Mouse (Mus musculus): ENCODE results near the gene Megf9. TPM values are rescaled to one million over a fixed set of nuclear protein-coding genes. Genes with fewer than 3 reads are reported as not detected.

The Megf9 gene
- polyA plus RNA-seq, 1 experiment from 2014 or later = 5.9 TPM

DNA sequence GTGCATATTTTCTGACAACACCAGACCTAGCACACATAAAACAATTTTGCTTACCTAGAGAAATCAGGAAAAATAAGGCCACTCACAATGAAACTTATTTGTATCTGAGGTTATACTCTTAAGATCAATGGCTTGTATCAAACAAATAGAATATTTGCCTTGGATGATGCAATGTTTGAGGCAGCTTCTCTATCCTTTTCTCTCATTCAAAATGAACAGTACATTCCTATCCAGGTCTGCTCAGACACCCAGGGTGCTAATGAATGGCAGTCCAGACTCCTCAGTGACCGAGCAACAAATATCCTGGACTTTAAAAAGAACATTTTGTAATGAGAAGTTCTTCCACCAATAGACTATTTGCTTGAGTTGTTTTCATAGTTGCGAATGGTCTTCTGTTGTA is 24.8 kb downstream of the Megf9 start:
- no peaks in the 10 kb centered on the region for H3K27me3 ChIP-seq (ENCODE audit: control insufficient read depth, insufficient read depth, low read length)
- ATAC-seq (replicated peaks; ENCODE audit: insufficient number of reproducible peaks, low FRiP score, low TSS enrichment) = no peak
- H3K27ac ChIP-seq (ENCODE audit: low read depth, low read length) = no peak overlapping the region
- H3K9me3 ChIP-seq (replicated peaks; ENCODE audit: control insufficient read depth, low read length) = no peaks in the 10 kb centered on the region
- WGBS (ENCODE audit: insufficient replicate concordance) = 85% methylated on average over 2 of the region's 2 CpGs
- no peak overlapping the region for H3K4me3 ChIP-seq (ENCODE audit: low read depth, low read length)
- H3K4me1 ChIP-seq (ENCODE audit: control insufficient read depth, insufficient read depth, low read length) = no peaks in the 10 kb centered on the region
- no peaks in the 10 kb centered on the region for H3K36me3 ChIP-seq (ENCODE audit: control insufficient read depth, insufficient read depth, low read length)
- no peak overlapping the region for H3K4me2 ChIP-seq
- H3K9ac ChIP-seq (ENCODE audit: low read depth, low read length) = no peak overlapping the region

GRCm38 (mm10) chr4:70509565-70509964 is 25.2 kb downstream of the Megf9 start:
- 46% methylated on average over 2 of the region's 2 CpGs for WGBS (ENCODE audit: insufficient replicate concordance)

GRCm38 (mm10) chr4:70508207-70508606 is 26.6 kb downstream of the Megf9 start:
- no peak for ATAC-seq (replicated peaks; ENCODE audit: insufficient number of reproducible peaks, low FRiP score, low TSS enrichment)
- H3K27me3 ChIP-seq (ENCODE audit: control insufficient read depth, insufficient read depth, low read length) = no peaks in the 10 kb centered on the region
- no peak overlapping the region for H3K4me3 ChIP-seq (ENCODE audit: low read depth, low read length)
- no peak overlapping the region for H3K27ac ChIP-seq (ENCODE audit: low read depth, low read length)
- H3K36me3 ChIP-seq (ENCODE audit: control insufficient read depth, insufficient read depth, low read length) = no peaks in the 10 kb centered on the region
- whole genome bisulfite sequencing (ENCODE audit: insufficient replicate concordance) = 91% methylated on average over 1 of the region's 1 CpGs
- no peaks in the 10 kb centered on the region for H3K4me1 ChIP-seq (ENCODE audit: control insufficient read depth, insufficient read depth, low read length)
- no peak overlapping the region for H3K4me2 ChIP-seq
- H3K9me3 ChIP-seq (replicated peaks; ENCODE audit: control insufficient read depth, low read length) = no peaks in the 10 kb centered on the region
- H3K9ac ChIP-seq (ENCODE audit: low read depth, low read length) = no peak overlapping the region

More at GRCm38 (mm10) chr4:70509565-70509964, 25.2 kb downstream of the Megf9 start:
- Histone ChIP-seq H3K36me3 (ENCODE audit: control insufficient read depth, insufficient read depth, low read length) (no peaks in the 10 kb centered on the region), H3K27ac (ENCODE audit: low read depth, low read length) (no peak overlapping the region), H3K9ac (ENCODE audit: low read depth, low read length) (no peak overlapping the region), H3K4me1 (ENCODE audit: control insufficient read depth, insufficient read depth, low read length) (no peaks in the 10 kb centered on the region), H3K9me3 (replicated peaks; ENCODE audit: control insufficient read depth, low read length) (no peaks in the 10 kb centered on the region), H3K4me3 (ENCODE audit: low read depth, low read length) (no peak overlapping the region), H3K27me3 (ENCODE audit: control insufficient read depth, insufficient read depth, low read length) (no peaks in the 10 kb centered on the region), H3K4me2 (no peak overlapping the region)
- ATAC-seq (replicated peaks; ENCODE audit: insufficient number of reproducible peaks, low FRiP score, low TSS enrichment) = no peak

GRCm38 (mm10) chr4:70505951-70506350 is 28.8 kb downstream of the Megf9 start:
- ATAC-seq (replicated peaks; ENCODE audit: insufficient number of reproducible peaks, low FRiP score, low TSS enrichment) = no peak
- Histone ChIP-seq H3K4me2 (no peak overlapping the region), H3K9me3 (replicated peaks; ENCODE audit: control insufficient read depth, low read length) (no peaks in the 10 kb centered on the region), H3K27me3 (ENCODE audit: control insufficient read depth, insufficient read depth, low read length) (no peaks in the 10 kb centered on the region), H3K9ac (ENCODE audit: low read depth, low read length) (no peak overlapping the region), H3K27ac (ENCODE audit: low read depth, low read length) (no peak overlapping the region), H3K4me1 (ENCODE audit: control insufficient read depth, insufficient read depth, low read length) (no peaks in the 10 kb centered on the region), H3K4me3 (ENCODE audit: low read depth, low read length) (no peak overlapping the region), H3K36me3 (ENCODE audit: control insufficient read depth, insufficient read depth, low read length) (no peaks in the 10 kb centered on the region)
- 62% methylated on average over 3 of the region's 3 CpGs for WGBS (ENCODE audit: insufficient replicate concordance)

- Histone ChIP-seq H3K4me3 (ENCODE audit: low read depth, low read length) (no peak overlapping the region), H3K9ac (ENCODE audit: low read depth, low read length) (no peak overlapping the region), H3K36me3 (ENCODE audit: control insufficient read depth, insufficient read depth, low read length) (no peaks in the 10 kb centered on the region), H3K9me3 (replicated peaks; ENCODE audit: control insufficient read depth, low read length) (no peaks in the 10 kb centered on the region), H3K4me2 (no peak overlapping the region), H3K27me3 (ENCODE audit: control insufficient read depth, insufficient read depth, low read length) (no peaks in the 10 kb centered on the region), H3K4me1 (ENCODE audit: control insufficient read depth, insufficient read depth, low read length) (no peaks in the 10 kb centered on the region), H3K27ac (ENCODE audit: low read depth, low read length) (no peak overlapping the region)
- 63% methylated on average over 1 of the region's 1 CpGs for WGBS (ENCODE audit: insufficient replicate concordance)
- ATAC-seq (replicated peaks; ENCODE audit: insufficient number of reproducible peaks, low FRiP score, low TSS enrichment) = no peak
Measured at GRCm38 (mm10) chr4:70503827-70504226, 31.0 kb downstream of the Megf9 start.

DNA sequence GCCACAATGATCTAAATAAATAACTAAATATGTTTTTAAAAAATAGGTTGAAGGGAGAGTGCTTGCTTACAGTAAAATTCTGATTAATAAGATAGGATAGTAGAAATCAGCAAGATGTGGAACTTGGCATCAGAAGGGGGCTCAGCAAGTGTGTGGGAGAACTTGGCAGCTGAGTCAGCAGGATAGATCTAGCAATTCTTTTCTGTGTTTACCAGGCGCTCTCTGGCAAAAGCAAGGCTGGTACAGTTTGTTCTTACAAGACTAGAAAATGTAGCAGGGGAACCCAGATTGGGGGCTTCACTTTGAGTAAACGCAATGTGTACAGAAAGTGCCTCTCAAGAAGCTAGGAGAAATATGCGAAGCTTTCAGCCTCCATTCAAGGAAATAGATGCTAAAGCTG is 35.5 kb downstream of the Megf9 start:
- no peaks in the 10 kb centered on the region for H3K4me1 ChIP-seq (ENCODE audit: control insufficient read depth, insufficient read depth, low read length)
- H3K27ac ChIP-seq (ENCODE audit: low read depth, low read length) = no peak overlapping the region
- H3K4me3 ChIP-seq (ENCODE audit: low read depth, low read length) = no peak overlapping the region
- no peak overlapping the region for H3K9ac ChIP-seq (ENCODE audit: low read depth, low read length)
- H3K9me3 ChIP-seq (replicated peaks; ENCODE audit: control insufficient read depth, low read length) = no peaks in the 10 kb centered on the region
- ATAC-seq (replicated peaks; ENCODE audit: insufficient number of reproducible peaks, low FRiP score, low TSS enrichment) = no peak
- H3K36me3 ChIP-seq (ENCODE audit: control insufficient read depth, insufficient read depth, low read length) = no peaks in the 10 kb centered on the region
- H3K27me3 ChIP-seq (ENCODE audit: control insufficient read depth, insufficient read depth, low read length) = no peaks in the 10 kb centered on the region
- WGBS (ENCODE audit: insufficient replicate concordance) = 83% methylated on average over 3 of the region's 3 CpGs
- no peak overlapping the region for H3K4me2 ChIP-seq

GRCm38 (mm10) chr4:70496978-70497377 is 37.8 kb downstream of the Megf9 start:
- Histone ChIP-seq H3K4me2 (no peak overlapping the region), H3K9me3 (replicated peaks; ENCODE audit: control insufficient read depth, low read length) (no peaks in the 10 kb centered on the region), H3K36me3 (ENCODE audit: control insufficient read depth, insufficient read depth, low read length) (no peaks in the 10 kb centered on the region), H3K9ac (ENCODE audit: low read depth, low read length) (no peak overlapping the region), H3K4me3 (ENCODE audit: low read depth, low read length) (no peak overlapping the region), H3K27ac (ENCODE audit: low read depth, low read length) (no peak overlapping the region), H3K4me1 (ENCODE audit: control insufficient read depth, insufficient read depth, low read length) (no peaks in the 10 kb centered on the region), H3K27me3 (ENCODE audit: control insufficient read depth, insufficient read depth, low read length) (no peaks in the 10 kb centered on the region)
- ATAC-seq (replicated peaks; ENCODE audit: insufficient number of reproducible peaks, low FRiP score, low TSS enrichment) = no peak
- WGBS (ENCODE audit: insufficient replicate concordance) = 73% methylated on average over 1 of the region's 1 CpGs

GRCm38 (mm10) chr4:70489792-70490191 is 45.0 kb downstream of the Megf9 start:
- Histone ChIP-seq H3K27ac (ENCODE audit: low read depth, low read length) (no peak overlapping the region), H3K4me2 (no peak overlapping the region), H3K4me1 (ENCODE audit: control insufficient read depth, insufficient read depth, low read length) (no peaks in the 10 kb centered on the region), H3K4me3 (ENCODE audit: low read depth, low read length) (no peak overlapping the region), H3K36me3 (ENCODE audit: control insufficient read depth, insufficient read depth, low read length) (no peaks in the 10 kb centered on the region), H3K9ac (ENCODE audit: low read depth, low read length) (no peak overlapping the region), H3K9me3 (replicated peaks; ENCODE audit: control insufficient read depth, low read length) (no peaks in the 10 kb centered on the region), H3K27me3 (ENCODE audit: control insufficient read depth, insufficient read depth, low read length) (no peaks in the 10 kb centered on the region)
- WGBS (ENCODE audit: insufficient replicate concordance) = 72% methylated on average over 2 of the region's 2 CpGs
- ATAC-seq (replicated peaks; ENCODE audit: insufficient number of reproducible peaks, low FRiP score, low TSS enrichment) = no peak

DNA sequence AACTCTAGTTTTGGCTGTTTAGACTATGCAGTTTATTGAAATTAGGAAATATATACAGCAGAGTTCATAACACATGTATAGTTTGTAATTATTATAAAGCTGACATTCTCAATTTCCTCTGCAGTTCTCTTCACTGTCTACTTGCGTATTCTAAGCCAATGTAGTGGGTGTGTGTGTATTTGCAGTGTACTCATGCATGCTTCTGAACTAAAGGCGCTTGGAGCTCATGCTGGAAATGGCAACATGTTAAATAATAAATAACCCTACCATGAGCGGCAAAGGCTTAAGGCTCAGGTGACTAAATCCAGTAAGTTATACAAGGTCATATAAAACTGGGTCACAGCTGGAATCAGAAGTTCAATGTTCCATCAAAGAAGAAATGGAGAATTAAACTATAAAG is 46.4 kb downstream of the Megf9 start:
- 85% methylated on average over 3 of the region's 3 CpGs for WGBS (ENCODE audit: insufficient replicate concordance)

More for the DNA sequence above, 46.4 kb downstream of the Megf9 start:
- no peaks in the 10 kb centered on the region for H3K27me3 ChIP-seq (ENCODE audit: control insufficient read depth, insufficient read depth, low read length)
- H3K9ac ChIP-seq (ENCODE audit: low read depth, low read length) = no peak overlapping the region
- no peaks in the 10 kb centered on the region for H3K4me1 ChIP-seq (ENCODE audit: control insufficient read depth, insufficient read depth, low read length)
- ATAC-seq (replicated peaks; ENCODE audit: insufficient number of reproducible peaks, low FRiP score, low TSS enrichment) = no peak
- no peak overlapping the region for H3K4me2 ChIP-seq
- H3K36me3 ChIP-seq (ENCODE audit: control insufficient read depth, insufficient read depth, low read length) = no peaks in the 10 kb centered on the region
- no peak overlapping the region for H3K27ac ChIP-seq (ENCODE audit: low read depth, low read length)
- no peak overlapping the region for H3K4me3 ChIP-seq (ENCODE audit: low read depth, low read length)
- no peaks in the 10 kb centered on the region for H3K9me3 ChIP-seq (replicated peaks; ENCODE audit: control insufficient read depth, low read length)

All from heart, embryonic 11.5 days (tissue).